Mouse (Mus musculus) embryonic fibroblast, embryonic 13.5 days (primary cell): ENCODE results near the gene Uqcc1.

ENCODE experiments used
- CTCF ChIP-seq: IDR thresholded peaks from 2 replicates; pipeline ENCODE4 v1.5.1; 2011; ENCODE audit warnings: mild to moderate bottlenecking, control low read depth, low read length, moderate library complexity, borderline replicate concordance; ENCODE audit not compliant: insufficient read depth
- POLR2A ChIP-seq: IDR thresholded peaks from 2 replicates; pipeline ENCODE4 v1.6.1; 2011; ENCODE audit warnings: low read depth, mild to moderate bottlenecking, control low read depth, low read length, moderate library complexity

- TF ChIP-seq POLR2A = no peak
- no peak for TF ChIP-seq CTCF
Measured at GRCm38 (mm10) chr2:155849464-155849863, 80.6 kb downstream of the Uqcc1 start.
